In the genomic region with DNA sequence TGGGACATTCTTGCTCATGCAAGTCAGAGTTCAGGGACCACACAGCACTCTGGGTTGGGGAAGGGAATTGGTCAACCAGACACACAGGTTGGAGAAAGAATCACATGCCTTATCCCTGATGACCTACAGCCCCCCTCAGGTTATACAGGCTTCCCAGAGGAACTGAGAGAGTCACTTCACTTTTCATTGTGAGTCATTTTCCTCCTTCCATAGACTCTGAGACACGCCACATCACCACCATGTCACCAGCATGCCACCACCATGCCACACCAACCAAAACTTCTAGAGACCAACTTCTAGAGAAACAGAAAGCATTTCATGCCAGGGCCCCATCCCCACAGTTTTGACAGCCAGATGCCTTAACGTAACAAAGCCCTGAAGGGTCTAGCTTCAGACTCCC, we compare ENCODE assay signal across 33 mouse cellular contexts. TPM values are rescaled to one million over a fixed set of nuclear protein-coding genes. Genes with fewer than 3 reads are reported as not detected.
DNase-seq lines count a peak whose midpoint lies in the region; ATAC-seq and TF ChIP-seq lines count a peak whose summit lies in the region.
"Had no signal": no experiment of that assay in that cellular context is flagged by ENCODE, and none has a peak within 500 bp of the region (broad histone marks: within the 10 kb centered on the region; RNA-seq: fewer than 3 reads in every experiment).

No protein-coding gene starts in this region.

- no peaks in the 10 kb centered on the region for H3K36me3 ChIP-seq in liver, embryonic 15.5 days (replicated peaks)
- H3K36me3 ChIP-seq: embryonic facial prominence, embryonic 13.5 days; hindbrain, embryonic 10.5 days; limb, embryonic 15.5 days; midbrain, embryonic 15.5 days; neural tube, embryonic 12.5 days had no signal

- peaks cover 59% of the 10 kb centered on the region for H3K27me3 ChIP-seq in liver, embryonic 15.5 days

- intact Hi-C loops in gastrocnemius, adult 2 months (cut with DNase I) = no loop called here

- peaks cover 6% of the 10 kb centered on the region; the same call in 1 of the 2 replicates for H3K4me1 ChIP-seq in bone marrow, adult 2 months (ENCODE audit: control insufficient read depth, insufficient read depth, low read length)
- peaks cover 25% of the 10 kb centered on the region for H3K4me1 ChIP-seq in liver, embryonic 15.5 days (replicated peaks)

- H3K4me3 ChIP-seq in gastrocnemius, adult 2 months = no peak overlapping the region
- H3K4me3 ChIP-seq in bone marrow, adult 2 months (replicated peaks; ENCODE audit: control insufficient read depth, low read depth, low read length) = peak overlapping the region; percentile 93
- H3K4me3 ChIP-seq in liver, embryonic 15.5 days (replicated peaks) = peak overlapping the region; percentile 39
- H3K4me3 ChIP-seq: embryonic facial prominence, embryonic 13.5 days; erythroblast, embryonic 14.5 days; forebrain, embryonic 13.5 days; hindbrain, embryonic 10.5 days; left cerebral cortex, adult 2 months; limb, embryonic 15.5 days; midbrain, embryonic 15.5 days; neural tube, embryonic 12.5 days had no signal

- H3K4me2 ChIP-seq in liver, embryonic 15.5 days = peak overlapping the region; percentile 43; the same call in 1 of the 2 replicates
- H3K4me2 ChIP-seq: embryonic facial prominence, embryonic 13.5 days; forebrain, embryonic 13.5 days; heart, embryonic 11.5 days; limb, embryonic 15.5 days; midbrain, embryonic 15.5 days; neural tube, embryonic 12.5 days had no signal

- ATAC-seq in liver, embryonic 15.5 days (ENCODE audit: insufficient read depth) = no peak
- no peak for ATAC-seq in megakaryocyte progenitor cell, adult 5-6 weeks (replicated peaks; ENCODE audit: poor library complexity)
- ATAC-seq in erythroid progenitor cell, adult 5-6 weeks (replicated peaks; ENCODE audit: low FRiP score, poor library complexity, severe bottlenecking) = no peak
- ATAC-seq: CD4-positive, CD25-positive, alpha-beta regulatory T cell, adult 4 months; forebrain, embryonic 13.5 days; hindbrain, embryonic 16.5 days; midbrain, embryonic 15.5 days; Patski had no signal

- no peak for TF ChIP-seq POLR2A in bone marrow, adult 2 months (IDR thresholded peaks at IDR 0.05; ENCODE audit: borderline replicate concordance, control insufficient read depth, low read depth, low read length)

- no peak for TF ChIP-seq CTCF in gastrocnemius, adult 2 months (IDR thresholded peaks at IDR 0.05)
- TF ChIP-seq CTCF in bone marrow, adult 2 months (IDR thresholded peaks at IDR 0.05; ENCODE audit: control insufficient read depth, insufficient read depth, low read length) = no peak

- WGBS in bone marrow, adult 2 months = 23% methylated on average over 2 of the region's 2 CpGs
- 50% methylated on average over 2 of the region's 2 CpGs for WGBS in liver, embryonic 15.5 days (ENCODE audit: insufficient replicate concordance)

- peak; percentile 4 for DNase-seq in gastrocnemius, adult 2 months
- no peak for DNase-seq in gastrocnemius, postnatal 4 days (ENCODE audit: low spot score in 2 of 2)
- DNase-seq in ovary, postnatal 36 days (ENCODE audit: low spot score) = peak; percentile 2
- no peak for DNase-seq in ovary, postnatal 10 days (ENCODE audit: low spot score)
- DNase-seq: adrenal gland, adult 8-10 months; cerebellum, adult 2 months; cerebellum, postnatal 36 days; embryo, embryonic 11 days; heart, adult 11 months; heart, postnatal 10 days; kidney, adult 11 months; left cerebral cortex, postnatal 4 days had no signal

- no peaks in the 10 kb centered on the region for H3K9me3 ChIP-seq in liver, embryonic 15.5 days (replicated peaks)
- H3K9me3 ChIP-seq: embryonic facial prominence, embryonic 13.5 days; forebrain, embryonic 13.5 days; hindbrain, embryonic 10.5 days; limb, embryonic 15.5 days; midbrain, embryonic 15.5 days; neural tube, embryonic 12.5 days had no signal

- no peak overlapping the region for H3K9ac ChIP-seq in liver, embryonic 15.5 days
- H3K9ac ChIP-seq: embryonic facial prominence, embryonic 13.5 days; forebrain, embryonic 13.5 days; limb, embryonic 15.5 days; midbrain, embryonic 15.5 days; neural tube, embryonic 12.5 days had no signal

- no peak overlapping the region for H3K27ac ChIP-seq in gastrocnemius, adult 2 months
- no peak overlapping the region; the same call in 1 of the 2 replicates for H3K27ac ChIP-seq in bone marrow, adult 2 months (ENCODE audit: control insufficient read depth, insufficient read depth, low read depth, low read length, poor library complexity)
- no peak overlapping the region for H3K27ac ChIP-seq in liver, embryonic 15.5 days (replicated peaks)
- H3K27ac ChIP-seq: embryonic facial prominence, embryonic 13.5 days; forebrain, embryonic 13.5 days; hindbrain, embryonic 10.5 days; left cerebral cortex, adult 2 months; limb, embryonic 15.5 days; midbrain, embryonic 15.5 days; neural tube, embryonic 12.5 days had no signal

RNA-seq across cellular contexts. Expression of a gene that starts 1.4 kb away (rescaled TPM):
- under 1 TPM; 0.11 to 0.43 TPM for total RNA-seq in gastrocnemius, adult 2 months (2021)
- 1 to 10 TPM; 1.1 to 1.3 TPM for total RNA-seq in gastrocnemius, postnatal 4 days (2021)
- polyA plus RNA-seq in bone marrow, adult 2 months (2011; ENCODE audit: insufficient read depth, insufficient read length, low replicate concordance, missing spikeins) = 33.7 and 84.6 TPM in 2 replicates
- polyA plus RNA-seq in liver, embryonic 15.5 days (2015; fragmentation: Nextera tagmentation; extraction: Ambion mirVana) = 2.3 and 2.9 TPM in 2 replicates
- 71.2 and 80.9 TPM in 2 replicates for total RNA-seq in megakaryocyte progenitor cell, adult 5-6 weeks (2015)
- total RNA-seq in megakaryocyte progenitor cell, adult 5-6 weeks (2017) = 61.1 and 70.4 TPM in 2 replicates
- 14.3 and 18.4 TPM in 2 replicates for total RNA-seq in erythroid progenitor cell, adult 5-6 weeks (2015; ENCODE audit: low replicate concordance)
- 9.8 and 12.3 TPM in 2 replicates for total RNA-seq in erythroid progenitor cell, adult 5-6 weeks (2017; ENCODE audit: low replicate concordance)

RNA-seq across cellular contexts. Expression of a gene that starts 18.7 kb away (rescaled TPM):
- total RNA-seq in gastrocnemius, adult 2 months (2021) = 1 to 10 TPM; 5.2 to 5.8 TPM
- 10 to 100 TPM in 1 of 2 experiments, 1 to 10 TPM in 1; 9.5 to 11.5 TPM for total RNA-seq in gastrocnemius, postnatal 4 days (2021)
- polyA plus RNA-seq in bone marrow, adult 2 months (2011; ENCODE audit: insufficient read depth, insufficient read length, low replicate concordance, missing spikeins) = 16.0 and 28.5 TPM in 2 replicates
- polyA plus RNA-seq in liver, embryonic 15.5 days (2015; fragmentation: Nextera tagmentation; extraction: Ambion mirVana) = 12.3 and 12.6 TPM in 2 replicates
- total RNA-seq in megakaryocyte progenitor cell, adult 5-6 weeks (2015) = 27.9 and 29.6 TPM in 2 replicates
- 17.9 and 20.3 TPM in 2 replicates for total RNA-seq in megakaryocyte progenitor cell, adult 5-6 weeks (2017)
- 5.0 and 8.4 TPM in 2 replicates for total RNA-seq in erythroid progenitor cell, adult 5-6 weeks (2015; ENCODE audit: low replicate concordance)
- total RNA-seq in erythroid progenitor cell, adult 5-6 weeks (2017; ENCODE audit: low replicate concordance) = 1.3 and 3.6 TPM in 2 replicates

RNA-seq across cellular contexts. Expression of a gene that starts 23.1 kb away (rescaled TPM):
- total RNA-seq in gastrocnemius, adult 2 months (2021) = under 1 TPM in 1 of 2 experiments, not detected in 1; 0.06 TPM
- total RNA-seq in gastrocnemius, postnatal 4 days (2021) = under 1 TPM in 1 of 2 experiments, not detected in 1; 0.08 TPM
- 0.92 TPM in 1 of 2 replicates, not detected in the other for polyA plus RNA-seq in bone marrow, adult 2 months (2011; ENCODE audit: insufficient read depth, insufficient read length, low replicate concordance, missing spikeins)
- polyA plus RNA-seq in liver, embryonic 15.5 days (2015; fragmentation: Nextera tagmentation; extraction: Ambion mirVana) = 0.07 and 0.08 TPM in 2 replicates
- 0.61 and 0.89 TPM in 2 replicates for total RNA-seq in megakaryocyte progenitor cell, adult 5-6 weeks (2015)
- 0.33 and 0.84 TPM in 2 replicates for total RNA-seq in megakaryocyte progenitor cell, adult 5-6 weeks (2017)
- not detected in 2 replicates for total RNA-seq in erythroid progenitor cell, adult 5-6 weeks (2015; ENCODE audit: low replicate concordance)
- not detected in 2 replicates for total RNA-seq in erythroid progenitor cell, adult 5-6 weeks (2017; ENCODE audit: low replicate concordance)
- total RNA-seq: ES-E14; gastrocnemius, adult 8-10 months had no signal
- polyA plus RNA-seq: CD4-positive, CD25-positive, alpha-beta regulatory T cell, adult 4 months; erythroblast, embryonic 14.5 days; hindbrain, embryonic 10.5 days; midbrain, embryonic 15.5 days; neural tube, embryonic 12.5 days had no signal

RNA-seq across cellular contexts. Expression of a gene that starts 35.6 kb away (rescaled TPM):
- 10 to 100 TPM; 14.6 to 20.8 TPM for total RNA-seq in gastrocnemius, adult 2 months (2021)
- total RNA-seq in gastrocnemius, postnatal 4 days (2021) = 10 to 100 TPM; 11.0 to 12.8 TPM
- 2.2 and 3.5 TPM in 2 replicates for polyA plus RNA-seq in bone marrow, adult 2 months (2011; ENCODE audit: insufficient read depth, insufficient read length, low replicate concordance, missing spikeins)
- 0.20 and 0.29 TPM in 2 replicates for polyA plus RNA-seq in liver, embryonic 15.5 days (2015; fragmentation: Nextera tagmentation; extraction: Ambion mirVana)
- 0.07 and 0.25 TPM in 2 replicates for total RNA-seq in megakaryocyte progenitor cell, adult 5-6 weeks (2015)
- total RNA-seq in megakaryocyte progenitor cell, adult 5-6 weeks (2017) = 0.42 and 0.47 TPM in 2 replicates
- total RNA-seq in erythroid progenitor cell, adult 5-6 weeks (2015; ENCODE audit: low replicate concordance) = 2.1 TPM in 1 of 2 replicates, not detected in the other
- total RNA-seq in erythroid progenitor cell, adult 5-6 weeks (2017; ENCODE audit: low replicate concordance) = 0.30 and 0.51 TPM in 2 replicates
- polyA plus RNA-seq: CD4-positive, CD25-positive, alpha-beta regulatory T cell, adult 4 months; erythroblast, embryonic 14.5 days had no signal

RNA-seq across cellular contexts. Expression of a gene that starts 45.7 kb away (rescaled TPM):
- total RNA-seq in gastrocnemius, adult 2 months (2021) = not detected
- not detected for total RNA-seq in gastrocnemius, postnatal 4 days (2021)
- polyA plus RNA-seq in bone marrow, adult 2 months (2011; ENCODE audit: insufficient read depth, insufficient read length, low replicate concordance, missing spikeins) = not detected in 2 replicates
- not detected in 2 replicates for polyA plus RNA-seq in liver, embryonic 15.5 days (2015; fragmentation: Nextera tagmentation; extraction: Ambion mirVana)
- not detected in 2 replicates for total RNA-seq in megakaryocyte progenitor cell, adult 5-6 weeks (2015)
- total RNA-seq in megakaryocyte progenitor cell, adult 5-6 weeks (2017) = not detected in 2 replicates
- total RNA-seq in erythroid progenitor cell, adult 5-6 weeks (2015; ENCODE audit: low replicate concordance) = not detected in 2 replicates
- not detected in 2 replicates for total RNA-seq in erythroid progenitor cell, adult 5-6 weeks (2017; ENCODE audit: low replicate concordance)
- total RNA-seq: adrenal gland, adult 8-10 months; ES-E14; gastrocnemius, adult 8-10 months; heart, postnatal 10 days; layer of hippocampus, postnatal 10 days; left cerebral cortex, adult 2 months; left cerebral cortex, postnatal 4 days had no signal
- polyA plus RNA-seq: CD4-positive, CD25-positive, alpha-beta regulatory T cell, adult 4 months; cerebellum, adult 2 months; embryonic facial prominence, embryonic 13.5 days; erythroblast, embryonic 14.5 days; forebrain, embryonic 13.5 days; frontal cortex, adult 2 months; heart, embryonic 11.5 days; hindbrain, embryonic 10.5 days; hindbrain, embryonic 16.5 days; kidney, postnatal 0 days; midbrain, embryonic 15.5 days; neural tube, embryonic 12.5 days; Patski had no signal

Comparison
In these comparisons a context has a peak if more than half of its experiments do, and no peak if none do; other contexts are left out.
1. DNase-seq: peak in gastrocnemius, adult 2 months (single experiment) and ovary, postnatal 36 days (single experiment); none in gastrocnemius, postnatal 4 days (0 of 2) and ovary, postnatal 10 days (single experiment).
2. RNA of a gene that starts 1.4 kb away (total RNA-seq): 61.1 to 80.9 TPM in megakaryocyte progenitor cell, adult 5-6 weeks and 9.8 to 18.4 TPM in erythroid progenitor cell, adult 5-6 weeks; 1.1 to 1.3 TPM in gastrocnemius, postnatal 4 days and 0.11 to 0.43 TPM in gastrocnemius, adult 2 months; every median in the first group is over 4 times any median in the second.